Mouse (Mus musculus) olfactory bulb, adult 2 months (tissue): ENCODE data around the gene Sap30l. TPM values are rescaled to one million over a fixed set of nuclear protein-coding genes. Genes with fewer than 3 reads are reported as not detected.
A peak's percentile ranks its signal among the peaks of the same experiment; 100 is the strongest.

Experiments used
- H3K27ac ChIP-seq: fragments of 200-500 bp; 2 replicates; pipeline ENCODE4 v1.5.1; 2012; ENCODE audit warnings: low read depth, low read length; ENCODE audit not compliant: insufficient read depth
- H3K4me1 ChIP-seq: fragments of 200-500 bp; 2 replicates; pipeline ENCODE4 v1.6.1; 2012; ENCODE audit warnings: low read length; ENCODE audit not compliant: control insufficient read depth, insufficient read depth
- H3K4me3 ChIP-seq: fragments of 200-500 bp; 2 replicates; pipeline ENCODE4 v1.5.1; 2012; ENCODE audit warnings: mild to moderate bottlenecking, low read depth, low read length, moderate library complexity; ENCODE audit not compliant: insufficient read depth
- CTCF ChIP-seq: fragments of 200-500 bp; IDR thresholded peaks from 2 replicates; pipeline ENCODE4 v1.5.1; 2012; ENCODE audit warnings: low read depth, mild to moderate bottlenecking, low read length, moderate library complexity; ENCODE audit not compliant: insufficient read depth
- POLR2A ChIP-seq: fragments of 200-500 bp; IDR thresholded peaks from 2 replicates; pipeline ENCODE4 v1.6.1; 2012; ENCODE audit warnings: mild to moderate bottlenecking, low read depth, low read length, moderate library complexity; ENCODE audit not compliant: insufficient read depth
- WGBS: fragments of 180-500 bp; shearing (Covaris S2); methylation state at CpG from one replicate; pipeline ENCODE4 v1.1.7; 2018; 5-methylcytosine and 5-hydroxymethylcytosine counted together
- polyA plus RNA-seq: library from polyadenylated mRNA; stranded (reverse); fragments of >200 nt; gene quantifications from 2 replicates; pipeline ENCODE4 v1.2.4, GENCODE M21; 2012; ENCODE audit warnings: low replicate concordance; ENCODE audit not compliant: missing spikeins, insufficient read depth, insufficient read length

Sap30l gene
- polyA plus RNA-seq, 1 experiment = not detected

DNA sequence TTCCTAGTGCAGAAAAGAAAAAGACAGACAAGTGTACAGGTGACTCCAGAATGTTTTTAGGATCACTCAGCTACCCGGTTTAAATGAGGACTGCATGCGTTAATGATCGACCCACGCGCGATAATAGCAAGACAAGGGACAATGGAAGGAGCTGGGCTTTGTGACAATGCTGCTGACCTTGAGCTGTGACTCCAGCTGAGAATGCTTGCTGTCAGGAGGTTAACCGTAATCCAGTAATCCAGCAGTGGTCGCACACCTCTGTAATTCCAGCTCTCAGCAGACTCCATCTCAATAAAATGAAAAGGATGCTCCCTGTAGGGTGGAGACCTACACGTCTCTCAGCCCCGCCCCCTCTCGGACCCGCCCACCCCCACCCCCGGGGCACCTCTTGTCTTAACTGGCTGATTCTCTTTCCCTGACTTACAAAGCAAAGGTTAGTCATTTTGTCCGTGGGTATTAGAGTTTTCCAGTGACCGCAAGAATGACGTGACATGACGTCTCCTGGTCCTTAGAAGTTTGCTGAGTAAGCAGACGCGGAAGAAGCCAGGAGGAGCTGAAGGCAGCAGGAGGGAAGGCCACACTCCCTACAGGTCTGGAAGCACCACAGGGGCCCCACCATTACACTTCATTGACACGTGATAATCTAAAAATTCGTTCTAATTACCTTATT, 10.4 kb upstream of the Sap30l start:
- WGBS = 32% methylated on average over 21 of the region's 21 CpGs

DNA sequence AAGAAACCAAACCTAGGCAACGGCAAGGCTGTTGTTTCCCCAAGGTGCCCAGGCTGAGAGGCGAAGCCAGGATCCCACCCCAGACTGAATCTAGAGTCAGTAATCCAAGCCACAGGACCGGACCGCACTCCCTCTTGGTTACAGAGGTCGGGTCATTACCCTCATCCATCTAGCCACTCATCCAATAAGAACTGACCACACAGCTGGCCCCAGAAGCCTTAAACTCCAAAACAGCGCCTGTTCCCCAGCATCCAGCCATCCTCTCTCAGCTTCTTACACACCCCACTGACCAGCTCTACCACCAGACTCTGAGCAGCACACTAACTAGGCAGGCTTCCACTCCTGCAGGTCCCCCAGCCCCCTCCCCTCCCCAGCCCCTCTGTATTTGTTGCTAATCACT, 6.4 kb upstream of the Sap30l start:
- H3K4me3 ChIP-seq = no peak overlapping the region
- TF ChIP-seq CTCF (no peak), POLR2A (no peak)
- H3K27ac ChIP-seq = no peak overlapping the region
- 78% methylated on average over 6 of the region's 6 CpGs for WGBS
- no peaks in the 10 kb centered on the region for H3K4me1 ChIP-seq

More for the DNA sequence above, 10.4 kb upstream of the Sap30l start:
- Histone ChIP-seq H3K4me1 (peaks cover 6% of the 10 kb centered on the region), H3K27ac (no peak overlapping the region), H3K4me3 (no peak overlapping the region)
- TF ChIP-seq POLR2A (no peak), CTCF (no peak)

DNA sequence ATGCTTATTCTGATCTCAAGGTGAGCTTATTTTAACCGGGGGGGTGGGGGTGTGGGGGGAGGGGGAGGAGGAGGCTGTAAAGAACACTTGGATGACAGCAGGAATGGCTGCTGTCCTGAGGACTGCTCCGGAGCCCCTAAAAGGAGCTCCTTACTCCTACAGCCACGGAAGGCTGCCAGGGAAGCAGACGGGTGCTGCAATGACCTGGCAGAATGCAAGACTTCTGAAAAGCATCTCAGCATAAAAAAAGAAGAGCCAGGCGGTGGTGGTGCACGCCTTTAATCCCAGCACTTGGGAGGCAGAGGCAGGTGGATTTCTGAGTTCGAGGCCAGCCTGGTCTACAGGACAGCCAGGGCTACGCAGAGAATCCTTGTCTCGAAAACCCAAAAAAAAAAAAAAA, 3.6 kb upstream of the Sap30l start:
- Histone ChIP-seq H3K27ac (no peak overlapping the region), H3K4me3 (no peak overlapping the region), H3K4me1 (peaks cover 7% of the 10 kb centered on the region)
- WGBS = 82% methylated on average over 9 of the region's 9 CpGs
- no peak for TF ChIP-seq CTCF
- no peak for TF ChIP-seq POLR2A

DNA sequence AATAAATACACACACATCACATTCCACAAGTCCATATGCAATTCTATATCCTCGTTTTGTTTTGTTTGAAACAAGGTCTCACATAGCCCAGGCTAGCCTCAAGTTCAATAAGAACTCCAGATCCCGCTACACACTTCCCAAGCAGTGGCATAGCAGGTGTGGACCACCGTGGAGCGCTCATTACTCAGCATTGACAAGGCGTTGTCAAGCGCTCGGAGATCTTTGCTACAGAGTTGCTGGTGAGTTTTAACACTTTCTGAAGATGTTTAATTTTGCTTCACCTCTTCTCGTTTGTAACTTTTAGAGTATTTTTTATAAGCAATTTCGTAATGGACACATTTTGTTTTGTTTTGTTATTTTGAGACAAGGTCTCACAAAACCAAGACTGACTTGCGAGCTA, 2.0 kb upstream of the Sap30l start:
- TF ChIP-seq POLR2A (no peak), CTCF (no peak)
- Histone ChIP-seq H3K4me3 (no peak overlapping the region), H3K4me1 (peaks cover 12% of the 10 kb centered on the region), H3K27ac (no peak overlapping the region)
- WGBS = 91% methylated on average over 10 of the region's 10 CpGs

DNA sequence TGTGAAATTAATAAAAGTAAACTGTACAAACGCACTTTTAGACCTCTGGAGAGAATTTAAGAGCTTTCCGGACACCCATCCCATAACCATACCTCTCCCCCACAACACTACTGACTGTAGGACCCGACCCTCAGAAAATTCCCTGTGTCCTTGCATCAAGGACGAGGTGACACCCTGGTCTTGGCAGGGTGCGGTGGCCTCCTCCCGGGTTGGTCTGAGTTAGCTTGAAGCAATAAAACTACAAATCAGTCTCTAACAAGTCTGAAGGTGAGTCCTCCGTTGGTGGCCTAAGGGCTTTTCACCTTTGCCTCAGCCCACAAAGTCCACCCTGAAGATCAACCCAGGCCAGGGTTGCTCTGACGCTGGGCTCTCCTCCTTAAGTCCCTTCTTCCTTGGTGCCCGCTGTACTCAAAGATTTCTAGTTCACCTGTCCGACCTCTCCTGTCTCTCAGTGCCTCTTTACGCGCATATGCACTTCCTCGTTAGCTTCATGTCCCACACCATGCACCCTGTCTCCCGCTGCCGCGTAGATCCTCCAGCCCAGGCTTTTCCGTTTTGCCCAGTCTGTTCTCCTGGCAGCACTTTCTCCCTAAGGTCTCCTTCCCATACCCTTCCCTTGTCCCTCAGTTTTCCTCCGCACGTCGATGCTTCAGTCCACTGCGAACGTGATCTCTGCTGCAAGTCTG, 1.0 kb upstream of the Sap30l start:
- 21% methylated on average over 22 of the region's 22 CpGs for WGBS
- no peak overlapping the region for H3K27ac ChIP-seq

DNA sequence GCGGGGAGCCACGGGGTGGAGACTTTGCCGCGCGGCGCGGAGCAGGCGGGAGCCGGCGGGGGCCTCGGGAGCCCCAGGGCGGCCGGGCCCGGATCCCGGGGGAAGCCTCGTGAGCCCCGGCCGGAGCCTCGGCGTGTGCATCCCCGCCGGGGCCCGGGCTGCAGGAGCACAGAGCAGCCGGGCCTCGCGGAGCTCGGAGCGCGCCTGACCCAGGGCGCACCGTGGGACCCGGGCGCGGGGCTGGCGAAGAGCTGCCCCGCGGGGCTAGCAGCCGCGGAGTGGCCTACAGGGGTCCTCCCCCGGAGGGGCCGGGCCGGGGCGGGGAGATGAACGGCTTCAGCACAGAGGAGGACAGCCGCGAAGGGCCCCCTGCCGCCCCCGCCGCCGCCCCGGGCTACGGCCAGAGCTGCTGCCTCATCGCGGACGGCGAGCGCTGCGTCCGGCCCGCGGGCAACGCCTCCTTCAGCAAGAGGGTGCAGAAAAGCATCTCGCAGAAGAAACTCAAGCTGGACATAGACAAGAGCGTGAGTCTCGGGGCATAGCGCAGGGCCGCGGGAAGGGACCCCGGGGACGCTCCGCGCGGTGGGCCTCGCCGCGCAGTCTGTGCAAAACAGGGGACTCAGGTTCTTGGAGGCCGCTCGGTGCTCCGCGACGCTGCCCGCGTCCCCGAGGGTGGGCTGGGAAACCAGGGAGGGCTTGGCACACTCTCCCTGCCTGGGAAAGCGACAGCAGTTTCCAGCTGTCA, 501 bp downstream of the Sap30l start:
- under 1% methylated on average over 82 of the region's 85 CpGs for WGBS
- TF ChIP-seq POLR2A (no peak), CTCF (no peak)
- Histone ChIP-seq H3K27ac (no peak overlapping the region), H3K4me3 (peak overlapping the region; percentile 78), H3K4me1 (peaks cover 12% of the 10 kb centered on the region)

More for the DNA sequence above, 1.0 kb upstream of the Sap30l start:
- Histone ChIP-seq H3K4me3 (peak overlapping the region; percentile 66), H3K4me1 (peaks cover 12% of the 10 kb centered on the region)
- TF ChIP-seq CTCF = no peak

DNA sequence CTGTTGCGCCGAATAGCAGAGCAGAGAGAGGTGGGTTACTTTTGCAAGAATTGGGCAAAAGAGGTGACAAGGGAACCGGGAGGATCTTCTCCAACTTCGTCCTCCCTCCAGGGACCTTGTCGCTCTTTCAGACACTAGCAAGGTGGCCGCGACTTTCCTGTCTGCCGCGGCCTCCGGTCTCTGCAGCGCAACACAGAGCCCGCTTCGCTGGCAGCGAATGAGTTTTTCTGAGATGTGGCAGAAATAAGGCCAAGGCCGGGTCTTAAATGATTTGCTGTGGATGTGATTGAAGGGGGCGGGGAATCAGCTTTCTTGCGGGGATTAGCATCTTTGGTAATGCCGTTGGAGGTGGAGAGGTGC, 1.1 kb downstream of the Sap30l start:
- TF ChIP-seq CTCF (no peak), POLR2A (no peak)
- 1% methylated on average over 18 of the region's 18 CpGs for WGBS
- Histone ChIP-seq H3K27ac (no peak overlapping the region), H3K4me1 (peaks cover 12% of the 10 kb centered on the region), H3K4me3 (peak overlapping the region; percentile 78)

DNA sequence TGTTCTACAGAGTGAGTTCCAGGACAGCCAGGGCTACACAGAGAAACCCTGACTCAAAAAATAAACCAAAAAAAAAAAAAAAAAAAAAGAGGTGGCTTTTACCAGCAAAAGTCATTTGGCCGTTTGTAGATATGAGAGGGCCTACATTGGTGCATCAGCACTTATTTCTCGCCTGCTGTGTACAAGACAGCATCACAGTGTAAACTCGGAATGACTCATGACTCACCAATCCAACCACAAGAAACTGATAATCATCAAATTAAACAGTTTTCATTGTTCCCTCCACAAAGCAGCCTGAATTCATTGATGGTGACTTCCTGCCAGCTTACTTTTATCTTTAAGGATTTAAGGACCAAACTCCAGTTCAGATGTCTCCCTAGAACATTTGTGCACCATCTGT, 3.6 kb downstream of the Sap30l start:
- WGBS = 42% methylated on average over 3 of the region's 3 CpGs
- H3K4me3 ChIP-seq = no peak overlapping the region
- no peak overlapping the region for H3K27ac ChIP-seq
- no peak for TF ChIP-seq CTCF
- no peak for TF ChIP-seq POLR2A
- H3K4me1 ChIP-seq = peaks cover 12% of the 10 kb centered on the region

DNA sequence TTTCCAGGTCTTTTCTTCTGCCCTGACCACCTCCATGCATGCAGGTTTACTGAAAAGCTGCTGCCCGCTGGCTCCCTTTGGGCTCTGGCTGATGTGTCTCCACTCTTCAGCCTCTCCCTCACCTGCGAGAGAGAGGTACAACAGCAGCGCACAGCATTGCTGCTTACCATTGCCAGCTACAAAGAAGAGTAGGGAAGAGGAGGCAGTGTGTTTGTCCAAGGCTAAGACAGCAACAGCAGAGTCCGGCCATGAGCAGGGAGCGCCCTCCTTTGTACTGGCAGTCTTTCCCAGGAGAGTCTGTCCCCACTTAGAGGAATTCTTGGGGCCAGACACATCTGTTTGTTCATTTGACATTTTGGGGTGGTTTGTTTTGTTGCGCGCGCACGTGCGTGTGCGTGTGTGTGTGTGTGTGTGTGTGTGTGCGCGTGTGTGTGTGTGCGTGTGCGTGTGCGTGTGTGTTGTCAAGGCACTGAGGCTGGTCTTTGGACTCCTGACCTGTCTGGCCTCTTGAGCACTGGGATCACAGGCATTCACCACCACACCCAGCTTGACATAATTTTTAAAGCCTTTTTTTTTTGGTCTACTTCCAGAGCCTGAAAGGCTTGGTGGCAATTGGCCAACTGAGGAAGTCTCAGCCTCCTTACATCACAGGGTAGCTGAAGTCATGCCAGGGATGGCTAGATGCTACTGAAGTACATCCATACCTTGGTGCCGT, 7.7 kb downstream of the Sap30l start:
- Histone ChIP-seq H3K27ac (no peak overlapping the region), H3K4me1 (no peaks in the 10 kb centered on the region), H3K4me3 (no peak overlapping the region)
- TF ChIP-seq POLR2A (no peak), CTCF (no peak)
- 91% methylated on average over 17 of the region's 17 CpGs for WGBS
